Mouse (Mus musculus) thymus, adult 2 months (tissue): ENCODE results near the gene Tmem170.

ENCODE experiments used
- CTCF ChIP-seq: fragments of 200-500 bp; IDR thresholded peaks from 2 replicates; pipeline ENCODE4 v1.5.1; 2012; ENCODE audit warnings: mild to moderate bottlenecking, control low read depth, low read length, moderate library complexity, borderline replicate concordance; ENCODE audit not compliant: control insufficient read depth, poor library complexity, insufficient read depth; ENCODE audit errors: extremely low read depth
- POLR2A ChIP-seq: fragments of 200-500 bp; IDR thresholded peaks from 2 replicates; pipeline ENCODE4 v1.6.1; 2012; ENCODE audit warnings: mild to moderate bottlenecking, low read length, control low read depth, moderate library complexity; ENCODE audit not compliant: control insufficient read depth, poor library complexity, insufficient read depth; ENCODE audit errors: extremely low read depth

- TF ChIP-seq CTCF (no peak), POLR2A (no peak)
Measured at GRCm38 (mm10) chr8:111813818-111814217, 62.7 kb downstream of the Tmem170 start.
